Mouse (Mus musculus) spleen, adult 2 months (tissue): ENCODE data around the gene Pdrg1.

ENCODE experiments used
- CTCF ChIP-seq: fragments of 200-500 bp; IDR thresholded peaks from 2 replicates; pipeline ENCODE4 v1.5.1; 2011; ENCODE audit warnings: mild to moderate bottlenecking, inconsistent platforms; ENCODE audit not compliant: insufficient read depth, insufficient read length, insufficient replicate concordance; ENCODE audit errors: extremely low read depth
- POLR2A ChIP-seq: fragments of 200-500 bp; IDR thresholded peaks from 2 replicates; pipeline ENCODE4 v1.6.1; 2011; ENCODE audit warnings: low read depth, low read length, inconsistent platforms

DNA sequence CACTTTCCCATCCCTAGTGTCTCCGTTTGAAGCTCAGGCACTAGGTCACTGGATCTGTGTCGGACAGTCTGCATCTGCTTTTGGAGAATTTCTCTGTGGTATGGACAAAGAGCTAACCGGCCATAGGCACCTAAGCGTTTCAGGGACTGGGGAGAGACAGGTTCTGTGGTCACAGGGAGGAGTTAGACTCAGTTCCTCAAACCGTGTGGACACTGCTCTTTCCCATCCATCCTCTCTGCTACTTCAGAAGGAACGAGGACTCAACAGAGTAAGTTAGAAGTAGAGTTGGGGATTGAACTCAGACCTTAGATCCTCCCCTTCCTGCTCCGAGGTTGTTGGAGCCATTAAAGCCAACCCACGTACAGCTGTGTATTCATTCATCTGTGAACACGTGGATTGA, 36.3 kb upstream of the Pdrg1 start:
- TF ChIP-seq POLR2A (no peak), CTCF (no peak)
